Mouse (Mus musculus) brain, embryonic 14.5 days (tissue): ENCODE results near the gene Apoe. TPM values are rescaled to one million over a fixed set of nuclear protein-coding genes. Genes with fewer than 3 reads are reported as not detected.

Experiments
- DNase-seq: peaks from one replicate; pipeline ENCODE4 v3.0.0-alpha.2; 2011; ENCODE audit warnings: low read depth
- CTCF ChIP-seq: fragments of 200-500 bp; IDR thresholded peaks from 2 replicates; pipeline ENCODE4 v1.5.1; 2012; ENCODE audit warnings: inconsistent platforms, mild to moderate bottlenecking, moderate library complexity, borderline replicate concordance; ENCODE audit not compliant: insufficient read depth, insufficient read length; ENCODE audit errors: extremely low read depth
- POLR2A ChIP-seq: fragments of 200-500 bp; IDR thresholded peaks from 2 replicates; pipeline ENCODE4 v1.6.1; 2012; ENCODE audit warnings: mild to moderate bottlenecking, inconsistent platforms, borderline replicate concordance; ENCODE audit not compliant: poor library complexity, insufficient read depth, insufficient read length, severe bottlenecking; ENCODE audit errors: extremely low read depth
- polyA plus RNA-seq: library from polyadenylated mRNA; depleted of rRNA; stranded (reverse); fragments of >200 nt; gene quantifications from 2 replicates; pipeline ENCODE4 v1.2.3, GENCODE M21; 2012

The Apoe gene
- polyA plus RNA-seq, 1 experiment = 295 TPM

- no peak for TF ChIP-seq POLR2A
- TF ChIP-seq CTCF = no peak
- DNase-seq = no peak
These were observed 14.6 kb upstream of the Apoe start for GRCm38 (mm10) chr7:19713598-19713997.

- DNase-seq = peak; percentile 5
- TF ChIP-seq CTCF = peak; percentile 34; the same call in 1 of the 2 replicates
- no peak for TF ChIP-seq POLR2A
These were observed 14.2 kb upstream of the Apoe start for GRCm38 (mm10) chr7:19713196-19713595.

GRCm38 (mm10) chr7:19712414-19712813, 13.4 kb upstream of the Apoe start:
- peak; percentile 22; the same call in 1 of the 2 replicates for TF ChIP-seq CTCF
- no peak for TF ChIP-seq POLR2A
- DNase-seq = peak; percentile 17

GRCm38 (mm10) chr7:19710650-19711049, 11.7 kb upstream of the Apoe start:
- TF ChIP-seq POLR2A = no peak
- DNase-seq = no peak

- no peak for DNase-seq
- no peak for TF ChIP-seq CTCF
- TF ChIP-seq POLR2A = no peak
These were observed 6.3 kb upstream of the Apoe start for GRCm38 (mm10) chr7:19705271-19705670.

- no peak for TF ChIP-seq POLR2A
- no peak for TF ChIP-seq CTCF
These were observed 5.5 kb upstream of the Apoe start for GRCm38 (mm10) chr7:19704475-19704874.

GRCm38 (mm10) chr7:19702859-19703555, 4.0 kb upstream of the Apoe start:
- TF ChIP-seq CTCF (no peak), POLR2A (no peak)
- DNase-seq = no peak

More at GRCm38 (mm10) chr7:19704475-19704874, 5.5 kb upstream of the Apoe start:
- no peak for DNase-seq

- DNase-seq = peak; percentile 70
- no peak for TF ChIP-seq POLR2A
- TF ChIP-seq CTCF = peak; percentile 73
These were observed 2.2 kb upstream of the Apoe start for GRCm38 (mm10) chr7:19701069-19701761.

GRCm38 (mm10) chr7:19700299-19701068, 1.5 kb upstream of the Apoe start:
- no peak for DNase-seq
- no peak for TF ChIP-seq CTCF
- TF ChIP-seq POLR2A = no peak

GRCm38 (mm10) chr7:19699827-19700148, 800 bp upstream of the Apoe start:
- TF ChIP-seq POLR2A (no peak), CTCF (no peak)
- DNase-seq = no peak

GRCm38 (mm10) chr7:19697949-19698906, 760 bp downstream of the Apoe start:
- DNase-seq = peak; percentile 32
- TF ChIP-seq CTCF (peak; percentile 35; the same call in 1 of the 2 replicates), POLR2A (no peak)

GRCm38 (mm10) chr7:19696336-19696873, 2.6 kb downstream of the Apoe start:
- DNase-seq = no peak
- TF ChIP-seq POLR2A (no peak), CTCF (no peak)
